Mouse (Mus musculus): ENCODE data around the gene Ispd.

DNA sequence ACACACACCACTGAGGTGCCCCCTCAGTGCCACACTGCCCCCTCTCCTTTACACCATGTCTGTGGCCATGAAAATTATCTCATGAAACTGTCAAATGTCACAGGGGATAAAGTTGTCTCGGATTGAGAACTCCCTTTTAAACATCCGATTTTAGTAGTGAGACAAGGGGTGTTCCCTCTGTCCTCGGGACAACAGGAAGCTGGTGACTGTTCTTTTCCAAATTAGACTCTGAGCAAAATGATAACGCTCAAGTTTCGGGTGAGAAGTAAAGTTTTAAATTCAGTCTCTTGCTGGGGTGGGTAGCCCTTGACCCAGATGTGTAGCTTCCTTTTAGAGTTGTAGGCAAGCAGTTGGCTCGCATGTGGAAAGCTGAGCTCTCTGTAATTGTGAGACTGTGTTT lies 96.3 kb downstream of the Ispd start:
- TF ChIP-seq CTCF (IDR thresholded peaks at IDR 0.05) (no peak), EP300 (IDR thresholded peaks at IDR 0.05) (no peak)

All from lung, postnatal 0 days (tissue).